Mouse (Mus musculus) megakaryocyte-erythroid progenitor cell, adult 5-6 weeks (primary cell): Measurements from ENCODE around the gene Atp6v1g2. TPM values are rescaled to one million over a fixed set of nuclear protein-coding genes. Genes with fewer than 3 reads are reported as not detected.

Experiments
- ATAC-seq: replicated peaks from 2 replicates; pipeline ENCODE4 v1.8.0; 2016; ENCODE audit warnings: mild to moderate bottlenecking, inconsistent platforms; ENCODE audit not compliant: severe bottlenecking, poor library complexity, low FRiP score, low TSS enrichment
- total RNA-seq, 2 experiments: library from RNA; stranded (forward) in 1 of 2; stranded (reverse) in 1 of 2; fragments of 200-1000, 215-1000 nt in 1 of 2; fragments of >200 nt in 1 of 2; fragmentation: Nextera tagmentation in 1 of 2; gene quantifications; 2 replicates each; pipeline ENCODE4 v1.2.3; 2014 to 2017

The Atp6v1g2 gene
- total RNA-seq, 2 experiments from 2014 or later: 0.99 to 4.5 TPM

DNA sequence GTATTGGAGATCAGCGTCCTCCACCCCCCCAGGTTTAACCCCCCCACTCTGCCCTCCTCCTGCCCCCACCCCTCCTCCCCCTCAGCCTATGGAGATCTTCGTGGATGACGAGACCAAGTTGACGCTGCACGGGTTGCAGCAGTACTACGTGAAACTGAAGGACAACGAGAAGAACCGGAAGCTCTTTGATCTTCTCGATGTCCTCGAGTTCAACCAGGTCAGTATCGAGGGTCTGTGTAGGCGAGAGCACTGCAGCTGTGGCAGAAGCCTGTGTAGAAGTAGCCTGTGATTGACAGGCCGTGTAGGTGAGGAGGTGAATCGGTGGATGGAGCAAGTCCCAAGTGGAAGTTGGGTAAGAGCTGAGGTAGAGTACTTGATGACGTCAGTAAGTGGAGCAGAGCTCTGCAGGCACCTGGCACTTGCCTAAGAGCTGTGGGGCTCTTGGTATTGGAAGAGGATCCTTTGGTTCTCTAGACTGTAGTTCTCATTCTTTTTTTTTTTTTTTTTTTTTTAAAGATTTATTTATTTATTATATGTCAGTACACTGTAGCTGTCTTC is 17.8 kb downstream of the Atp6v1g2 start:
- no peak for ATAC-seq

DNA sequence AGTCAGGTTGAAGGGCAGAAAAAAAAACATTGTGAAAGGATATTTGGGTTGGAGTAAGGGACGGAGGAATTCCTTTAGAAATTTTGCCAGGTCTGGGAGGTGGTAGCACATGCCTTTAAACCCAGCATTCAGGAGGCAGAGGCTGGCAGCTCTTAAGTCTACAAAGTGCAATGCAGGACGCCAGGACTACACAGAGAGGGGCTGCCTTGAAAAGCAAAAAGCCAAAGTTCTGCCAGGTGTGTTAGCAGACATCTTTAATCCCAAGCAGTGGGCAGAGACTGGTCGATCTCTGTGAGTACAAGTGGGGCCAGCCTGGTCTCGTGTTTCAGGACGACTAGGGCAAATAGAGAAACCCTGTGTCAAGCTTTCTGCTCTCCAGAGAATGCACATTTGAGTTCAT is 18.5 kb downstream of the Atp6v1g2 start:
- no peak for ATAC-seq

DNA sequence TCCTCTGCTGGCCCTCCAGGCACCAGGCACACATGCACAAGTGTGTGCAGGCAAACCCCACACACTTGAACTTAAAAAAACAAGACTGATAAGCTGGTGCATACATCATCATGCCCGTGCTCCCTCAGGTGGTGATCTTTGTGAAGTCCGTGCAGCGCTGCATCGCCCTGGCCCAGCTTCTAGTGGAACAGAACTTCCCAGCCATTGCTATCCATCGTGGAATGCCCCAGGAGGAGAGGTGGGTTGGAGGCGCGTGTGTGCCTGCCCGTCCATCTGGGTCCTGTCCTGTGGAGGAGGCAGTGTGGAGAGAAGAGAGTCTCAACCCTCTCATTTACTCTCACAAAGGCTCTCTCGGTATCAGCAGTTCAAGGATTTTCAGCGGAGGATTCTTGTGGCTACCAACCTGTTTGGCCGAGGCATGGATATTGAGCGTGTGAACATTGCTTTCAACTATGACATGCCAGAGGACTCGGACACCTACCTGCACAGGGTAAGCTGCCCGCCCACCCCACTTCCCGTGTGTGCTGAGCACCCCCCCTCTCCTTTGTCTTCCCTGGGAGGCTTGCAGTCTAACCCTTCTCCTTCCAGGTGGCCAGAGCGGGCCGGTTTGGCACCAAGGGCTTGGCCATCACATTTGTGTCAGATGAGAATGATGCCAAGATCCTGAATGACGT is 19.3 kb downstream of the Atp6v1g2 start:
- no peak for ATAC-seq

GRCm38 (mm10) chr17:35253293-35254093 is 20.0 kb downstream of the Atp6v1g2 start:
- ATAC-seq: no peak

DNA sequence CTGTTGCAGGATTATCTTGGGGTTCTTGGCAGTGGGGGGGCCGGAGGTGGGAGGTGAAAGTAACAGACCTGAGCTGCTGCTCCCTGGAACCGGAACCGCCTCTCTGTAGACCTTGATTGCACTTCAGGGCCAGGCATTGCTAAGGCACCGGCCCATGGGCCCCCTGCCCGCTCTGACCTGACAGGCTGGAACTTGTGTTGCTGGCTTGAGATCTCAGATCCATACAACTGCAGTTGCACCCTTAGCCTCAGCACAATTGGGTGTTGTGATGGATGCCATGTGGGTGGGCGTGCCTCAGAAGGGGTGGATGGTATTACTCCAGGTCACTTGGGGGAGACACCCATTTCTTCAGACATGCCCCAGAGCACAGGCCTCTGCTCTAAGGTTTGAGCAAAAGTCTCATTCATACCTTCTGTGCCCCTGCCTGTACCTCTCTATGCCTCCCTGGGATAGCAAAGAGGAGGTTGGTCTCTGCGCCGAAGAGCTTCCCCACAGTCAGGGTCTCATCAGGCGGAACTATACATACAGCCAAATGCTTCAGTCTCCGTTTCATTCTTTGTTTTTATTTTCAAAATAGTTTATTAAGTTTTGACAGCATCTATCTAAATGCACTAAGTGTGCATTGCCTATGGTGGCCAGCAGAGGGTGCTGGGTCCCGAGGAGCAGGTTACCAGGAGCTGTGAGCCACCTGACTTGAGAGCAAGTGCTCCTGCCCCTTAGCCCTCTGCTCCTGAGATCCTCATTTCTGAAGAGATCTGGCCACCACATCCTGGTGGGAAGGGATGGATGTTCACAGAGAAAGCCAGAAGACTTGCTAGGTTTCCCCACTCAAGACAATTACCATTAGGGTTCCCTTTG is 21.0 kb downstream of the Atp6v1g2 start:
- ATAC-seq: peak; percentile 41; the same call in 1 of the 2 replicates

DNA sequence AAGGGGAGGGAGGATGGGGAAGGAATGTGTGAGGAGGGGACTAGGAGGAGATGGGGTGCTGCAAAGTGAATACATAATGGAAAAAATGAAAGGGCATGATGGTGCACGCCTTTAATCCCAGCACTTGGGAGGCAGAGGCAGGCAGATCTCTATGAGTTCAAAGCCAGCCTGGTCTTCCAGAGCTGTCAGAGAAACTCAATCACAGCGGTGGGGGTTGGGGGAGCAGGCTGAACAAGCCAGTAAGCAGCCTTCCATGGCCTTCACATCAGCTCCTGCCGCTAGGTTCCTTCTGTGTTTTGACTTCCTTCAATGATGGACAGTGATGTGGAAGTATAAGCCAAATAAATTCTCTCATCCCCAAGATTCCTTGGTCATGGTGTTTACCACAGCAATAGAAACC is 21.8 kb downstream of the Atp6v1g2 start:
- no peak for ATAC-seq

DNA sequence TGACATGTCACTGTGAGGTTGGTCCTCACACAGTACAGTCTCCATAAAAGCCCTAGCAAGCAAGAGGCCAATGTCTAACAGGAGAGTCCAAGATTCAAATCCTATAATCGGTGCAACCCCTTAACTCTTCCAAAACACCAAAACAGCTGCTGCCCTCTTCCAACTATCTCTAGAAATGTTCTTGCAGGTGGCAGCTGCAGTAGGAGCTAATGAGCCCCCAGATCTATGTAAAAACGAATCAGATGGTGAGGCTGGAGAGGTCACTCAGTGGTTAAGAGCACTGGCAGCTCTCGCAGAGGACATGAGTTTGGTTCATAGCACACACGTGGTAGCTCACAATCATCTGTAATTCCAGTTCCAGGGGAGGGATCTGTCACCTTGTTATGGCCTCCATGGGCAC is 22.2 kb downstream of the Atp6v1g2 start:
- ATAC-seq: no peak

DNA sequence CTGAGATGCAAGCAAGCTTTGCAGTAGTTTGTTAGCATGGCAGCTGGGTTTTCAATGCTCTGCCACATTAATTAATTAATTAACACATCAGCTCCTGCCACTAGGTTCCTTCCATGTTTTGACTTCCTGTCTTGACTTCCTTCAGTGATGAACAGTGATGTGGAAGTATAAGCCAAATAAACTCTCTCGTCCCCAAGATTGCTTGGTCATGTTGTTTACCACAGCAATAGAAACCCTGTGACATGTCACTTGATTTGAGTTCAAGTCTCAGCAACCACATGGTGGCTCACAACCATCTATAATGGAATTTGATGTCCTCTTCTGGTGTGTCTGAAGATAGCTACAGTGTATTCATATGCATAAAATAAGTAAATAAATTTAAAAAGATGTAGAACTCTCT is 23.9 kb downstream of the Atp6v1g2 start:
- no peak for ATAC-seq

DNA sequence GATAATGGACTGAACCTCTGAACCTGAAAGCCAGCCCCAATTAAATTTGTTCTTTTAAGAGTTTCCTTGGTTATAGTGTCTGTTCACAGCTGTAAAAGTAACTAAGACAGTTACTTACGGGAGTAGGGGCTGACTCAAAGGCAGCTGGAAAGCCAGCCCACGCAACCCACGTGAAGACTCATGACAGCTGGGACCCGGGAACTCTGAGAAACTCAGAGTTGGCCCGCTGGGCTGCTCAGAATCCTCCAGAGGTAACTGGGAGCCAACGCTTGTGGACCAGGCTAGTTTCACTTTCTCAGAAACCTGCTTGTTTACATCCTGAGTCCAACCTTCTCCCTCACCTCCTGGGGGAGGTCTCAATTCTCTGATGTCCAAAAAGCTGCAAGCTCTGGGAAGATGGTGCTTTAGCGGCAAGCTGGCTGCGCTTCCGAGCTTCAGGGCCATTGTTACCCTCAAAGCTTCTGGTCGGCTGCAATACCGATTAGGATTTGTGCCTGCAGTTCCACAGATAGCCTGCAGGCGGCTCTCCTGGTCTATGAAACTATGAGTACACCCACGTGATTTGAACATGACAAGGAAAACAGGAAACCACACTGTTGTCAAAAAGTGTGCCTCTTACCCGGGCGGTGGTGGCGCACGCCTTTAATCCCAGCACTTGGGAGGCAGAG is 24.5 kb downstream of the Atp6v1g2 start:
- peak; percentile 59 for ATAC-seq

- peak; percentile 59 for ATAC-seq
Observed at GRCm38 (mm10) chr17:35258492-35259478, 25.3 kb downstream of the Atp6v1g2 start.

- ATAC-seq: no peak
Observed at GRCm38 (mm10) chr17:35259621-35260020, 26.2 kb downstream of the Atp6v1g2 start.

DNA sequence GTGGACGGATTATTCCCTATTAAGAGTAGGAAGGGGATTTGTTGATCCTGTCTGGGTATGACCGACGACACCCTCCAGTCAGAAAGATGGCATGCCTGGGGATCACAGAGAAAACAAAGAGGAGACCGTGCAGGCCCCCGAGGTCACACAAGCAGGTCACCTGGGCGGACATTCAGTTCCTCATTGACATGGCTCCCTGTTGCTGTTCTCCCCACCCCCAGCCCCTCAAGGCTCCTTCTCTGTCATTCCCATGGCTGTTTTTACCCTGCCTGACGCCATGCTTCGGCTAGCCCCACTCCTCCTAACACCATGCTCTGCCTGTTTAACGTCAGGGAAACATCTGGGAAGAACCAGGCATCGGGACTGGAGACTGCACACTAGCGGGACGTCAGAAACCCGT is 28.2 kb downstream of the Atp6v1g2 start:
- ATAC-seq: no peak

- ATAC-seq: peak; percentile 91
Observed at GRCm38 (mm10) chr17:35262664-35263522, 29.4 kb downstream of the Atp6v1g2 start, which contains the start of gene H2-D1. TSS of gene H2-D1 (plus strand) at chr17:35262730.

DNA sequence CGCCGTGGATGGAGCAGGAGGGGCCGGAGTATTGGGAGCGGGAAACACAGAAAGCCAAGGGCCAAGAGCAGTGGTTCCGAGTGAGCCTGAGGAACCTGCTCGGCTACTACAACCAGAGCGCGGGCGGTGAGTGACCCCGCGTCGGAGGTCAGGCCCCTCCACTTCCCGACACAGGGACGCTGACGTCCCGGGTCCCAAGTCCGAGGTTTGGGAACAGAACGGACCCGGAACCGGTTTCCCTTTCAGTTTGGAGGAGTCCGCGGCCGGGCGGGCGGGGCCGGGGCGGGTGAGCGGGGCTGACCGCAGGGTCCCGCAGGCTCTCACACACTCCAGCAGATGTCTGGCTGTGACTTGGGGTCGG is 30.0 kb downstream of the Atp6v1g2 start:
- ATAC-seq: no peak

- ATAC-seq: no peak
Observed at GRCm38 (mm10) chr17:35267399-35268086, 34.1 kb downstream of the Atp6v1g2 start.

DNA sequence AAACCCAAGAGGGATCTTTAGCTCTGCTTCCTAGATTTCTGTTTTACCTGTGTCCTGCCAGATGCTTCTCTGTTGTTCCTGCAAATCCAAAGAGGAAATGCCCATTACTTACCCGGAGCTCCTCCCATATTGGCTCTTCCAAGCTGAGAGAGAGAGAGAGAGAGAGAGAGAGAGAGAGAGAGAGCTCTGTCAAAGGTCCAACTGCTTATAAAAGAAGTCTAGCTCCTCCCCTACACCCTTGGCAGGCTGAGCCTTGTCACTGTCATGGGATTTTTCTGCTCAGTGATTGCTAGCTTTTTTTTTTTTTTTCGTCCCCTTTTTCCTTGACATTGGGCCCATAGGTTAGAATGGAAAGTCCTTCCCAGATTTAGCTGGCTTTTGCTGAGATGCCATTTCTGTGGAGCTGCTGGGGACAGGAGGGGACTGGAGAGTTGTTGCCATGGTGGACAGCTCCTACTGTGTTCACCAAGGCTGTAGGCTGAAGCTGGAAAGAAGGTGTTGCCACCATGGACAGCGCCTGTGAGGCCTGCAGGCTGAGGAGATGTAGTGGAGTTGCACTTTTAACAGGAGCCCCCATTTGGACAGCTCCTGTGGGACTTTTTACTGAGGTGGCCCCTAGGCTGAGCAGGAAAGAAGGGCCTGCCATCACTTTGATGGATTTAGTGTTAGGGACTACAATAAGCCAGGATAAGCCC is 36.3 kb downstream of the Atp6v1g2 start:
- ATAC-seq: peak; percentile 75
